Mouse (Mus musculus) spleen, postnatal 14 days (tissue): ENCODE results near the gene Uhmk1.
"Not testable (repeated sequence)": the region's sequence is repeated elsewhere in the genome, so short reads cannot be mapped to it uniquely, and the experiment has no call there.

ENCODE experiments used
- DNase-seq, 2 experiments: peaks; one replicate each; pipeline ENCODE4 v3.0.0; 2021 to 2022; ENCODE audit warnings: low spot score in 2 of 2

The Uhmk1 gene

DNA sequence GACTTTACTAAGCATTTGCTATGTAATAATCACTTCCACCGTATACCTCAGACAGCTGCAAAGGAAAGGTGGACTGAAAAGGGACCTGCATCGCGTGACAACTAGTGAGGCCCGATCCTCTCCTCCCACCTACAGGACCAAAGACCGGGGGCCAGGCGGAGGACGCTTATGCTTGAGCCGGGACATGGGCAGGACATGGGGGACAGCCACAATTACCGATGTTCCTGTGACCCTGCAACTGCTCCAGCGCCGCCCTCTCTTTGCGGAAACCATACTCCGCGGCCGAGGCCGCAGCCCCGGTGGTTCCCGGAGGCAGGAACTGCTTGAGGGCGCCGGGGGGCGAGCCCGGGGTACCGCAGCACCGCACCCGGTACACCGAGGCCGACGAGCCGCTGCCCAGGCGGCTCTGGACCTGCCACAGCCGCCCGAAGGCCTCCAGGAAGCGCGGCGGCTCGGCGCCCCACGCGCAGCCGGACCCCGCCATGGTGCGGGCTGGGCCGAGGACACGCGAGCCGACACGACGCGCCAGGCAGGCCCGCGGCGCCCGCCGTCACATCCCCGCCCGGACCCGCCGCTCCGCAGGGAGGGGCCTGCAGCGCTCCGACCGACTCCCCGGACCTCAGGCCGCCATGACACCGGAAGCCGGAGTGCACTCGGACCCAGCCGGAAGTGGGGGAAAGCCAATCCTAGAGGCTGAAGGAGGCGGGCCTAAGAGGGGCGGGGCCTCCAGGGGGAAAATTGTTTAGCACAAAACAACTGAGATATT, at the start of gene Uhmk1:
TSS of gene Uhmk1 (minus strand) at position 641 of the 766 bp plus-strand sequence.
- peak; percentile 79 to 86 for DNase-seq

DNA sequence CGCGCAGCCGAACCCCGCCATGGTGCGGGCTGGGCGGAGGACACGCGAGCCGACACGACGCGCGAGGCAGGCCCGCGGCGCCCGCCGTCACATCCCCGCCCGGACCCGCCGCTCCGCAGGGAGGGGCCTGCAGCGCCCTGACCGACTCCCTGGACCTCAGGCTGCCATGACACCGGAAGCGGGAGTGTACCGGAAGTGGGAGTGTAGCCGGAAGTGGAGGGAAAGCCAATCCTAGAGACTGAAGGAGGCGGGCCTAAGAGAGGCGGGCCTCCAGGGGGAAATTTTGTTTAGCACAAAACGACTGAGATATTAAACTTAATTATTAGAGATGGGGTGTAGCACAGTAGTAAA, 40.3 kb upstream of the Uhmk1 start:
- peak; percentile 38 to 65 for DNase-seq

GRCm38 (mm10) chr1:170254893-170255559, 39.8 kb upstream of the Uhmk1 start:
- peak in 1 of 2 experiments; percentile 1 for DNase-seq

DNA sequence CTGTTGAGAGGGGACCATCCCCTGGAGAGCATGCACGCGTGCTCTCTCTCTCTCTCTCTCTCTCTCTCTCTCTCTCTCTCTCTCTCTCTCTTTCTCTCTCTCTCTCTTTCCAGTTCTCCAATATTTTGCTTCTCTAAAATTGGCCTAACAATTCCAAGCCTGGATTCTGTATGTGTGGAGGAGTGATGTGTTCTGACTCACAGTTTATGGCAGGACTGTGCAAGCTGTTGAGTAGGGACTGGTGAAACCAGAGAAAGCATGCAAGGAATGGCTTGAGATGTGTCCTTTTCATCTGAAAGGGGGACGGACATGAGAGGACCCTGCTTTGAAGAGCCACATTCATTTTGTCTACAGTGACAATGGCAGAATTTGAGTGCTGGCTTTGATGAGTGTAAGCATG, 29.8 kb upstream of the Uhmk1 start:
- no peak for DNase-seq

DNA sequence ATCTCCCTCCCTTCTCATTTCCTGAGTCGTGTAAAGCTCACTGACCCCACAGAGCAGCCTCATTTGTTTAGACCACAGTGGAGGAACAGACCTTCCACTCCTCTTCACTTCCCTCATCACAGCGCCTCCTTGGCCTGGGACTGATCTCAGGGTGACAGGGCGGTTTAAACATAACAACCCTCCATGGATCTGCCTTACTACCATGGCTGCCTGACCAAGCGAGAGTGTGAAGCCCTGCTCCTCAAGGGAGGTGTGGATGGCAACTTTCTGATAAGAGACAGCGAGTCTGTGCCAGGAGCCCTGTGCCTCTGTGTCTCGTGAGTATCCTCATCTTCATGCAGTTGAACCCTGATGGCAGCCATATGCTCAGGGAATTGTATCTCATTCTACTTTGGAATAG, 17.5 kb upstream of the Uhmk1 start, which contains the start of gene Sh2d1b2:
TSS of gene Sh2d1b2 (plus strand) at position 62 of the 400 bp plus-strand sequence.
- not testable (repeated sequence) for DNase-seq

DNA sequence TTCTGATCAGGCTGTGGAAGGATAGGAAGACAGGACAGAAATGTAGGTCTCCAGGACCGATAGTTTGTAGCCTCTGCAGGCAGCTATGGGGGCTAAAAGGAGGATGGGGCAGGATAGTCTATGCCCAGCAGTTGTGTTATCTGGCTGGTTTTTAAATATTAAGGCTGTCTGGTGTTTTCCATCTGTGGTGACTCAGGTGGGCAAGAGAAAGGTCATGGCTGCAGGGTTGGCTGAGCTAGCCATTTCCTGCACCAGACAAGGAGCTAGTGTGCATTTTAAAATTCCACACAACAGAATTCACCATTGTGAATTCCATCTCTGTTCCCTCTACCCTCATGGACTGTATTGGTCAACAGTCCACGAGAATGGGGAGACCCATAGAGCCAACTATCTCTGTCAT, 8.1 kb upstream of the Uhmk1 start:
- no peak for DNase-seq

- DNase-seq, result no peak
These were observed 5.2 kb upstream of the Uhmk1 start for GRCm38 (mm10) chr1:170220351-170220750.

GRCm38 (mm10) chr1:170218091-170218884, 3.1 kb upstream of the Uhmk1 start:
- DNase-seq, result no peak

DNA sequence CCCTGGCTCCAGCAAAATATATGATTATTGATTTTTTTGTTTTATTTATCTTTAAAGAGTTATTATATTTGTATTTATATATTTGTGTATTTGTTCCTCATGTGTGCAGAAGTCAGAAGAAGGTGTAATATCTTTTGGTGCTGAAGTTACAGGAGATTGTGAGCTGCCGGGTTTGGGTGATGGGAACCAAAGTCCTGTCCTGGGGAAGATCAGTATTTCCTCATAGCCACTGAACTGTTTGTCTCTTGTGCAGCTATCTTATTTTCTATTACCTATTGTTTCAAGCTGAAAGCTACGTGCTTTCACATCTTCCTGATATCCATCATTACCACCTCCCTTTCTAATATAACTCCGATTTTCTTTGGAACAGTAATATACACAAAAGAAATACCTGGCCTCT, 393 bp upstream of the Uhmk1 start:
- DNase-seq, result no peak

- DNase-seq, result no peak
These were observed 827 bp downstream of the Uhmk1 start for GRCm38 (mm10) chr1:170214383-170214756.

GRCm38 (mm10) chr1:170213181-170213879, 1.9 kb downstream of the Uhmk1 start:
- no peak for DNase-seq

- no peak for DNase-seq
These were observed 8.8 kb downstream of the Uhmk1 start for GRCm38 (mm10) chr1:170206395-170206794.

DNA sequence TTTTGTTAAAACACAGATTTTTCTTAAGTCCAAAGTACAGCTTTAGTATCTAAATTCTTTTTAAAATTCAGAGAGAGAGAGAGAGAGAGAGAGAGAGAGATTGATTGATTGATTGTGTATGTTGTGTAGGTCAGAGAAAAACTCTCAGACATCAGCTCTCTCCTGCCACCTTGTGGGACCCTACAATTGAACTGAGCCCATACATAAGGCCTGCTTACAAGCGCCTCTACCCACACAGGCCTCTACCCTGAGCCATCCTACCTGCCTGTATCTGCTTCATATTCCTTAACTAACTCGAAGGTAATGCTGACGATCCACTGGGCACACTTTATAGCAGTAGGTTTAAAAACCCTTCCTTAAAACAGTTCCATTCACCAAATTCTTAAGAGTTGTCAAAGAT, 14.8 kb downstream of the Uhmk1 start:
- DNase-seq, result peak in 1 of 2 experiments; percentile 11

DNA sequence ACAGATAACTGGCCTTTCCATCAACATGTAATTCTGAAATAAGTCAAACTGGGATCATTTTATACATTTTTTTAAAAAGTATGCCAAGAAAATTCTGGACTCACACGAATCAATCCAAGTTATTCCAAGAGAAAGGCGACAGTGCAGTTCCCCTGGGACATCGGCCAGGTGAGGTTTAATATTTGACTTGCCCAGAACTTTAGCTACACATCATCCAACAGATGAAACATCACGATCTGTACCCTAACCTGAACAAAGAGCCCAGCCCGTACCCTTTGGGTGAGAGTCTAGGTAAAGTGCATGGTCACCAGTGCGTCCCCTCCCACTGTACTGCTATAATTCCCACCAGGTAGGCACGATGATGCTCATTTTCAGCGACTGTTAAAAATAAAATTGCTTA, 19.0 kb downstream of the Uhmk1 start:
- DNase-seq, result no peak

DNA sequence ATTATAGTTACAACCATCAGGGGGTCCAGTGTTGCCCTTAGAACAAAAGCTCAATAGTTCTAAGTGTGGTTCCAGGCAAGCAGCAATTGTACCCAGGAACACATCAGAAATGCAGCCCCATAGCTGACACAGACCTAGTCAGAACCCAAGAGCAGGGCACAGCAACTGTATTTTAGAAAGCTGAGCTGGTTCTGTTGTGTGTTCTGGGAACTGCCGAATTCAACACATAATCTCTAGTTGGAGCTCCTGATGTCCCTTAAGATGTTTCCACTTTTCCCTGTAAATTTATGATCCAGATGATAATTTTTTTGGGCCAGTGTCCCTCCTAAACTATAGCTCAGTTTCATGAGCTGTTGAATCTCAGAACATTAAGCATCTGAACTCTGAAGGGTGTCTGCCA, 23.3 kb downstream of the Uhmk1 start:
- no peak for DNase-seq

DNA sequence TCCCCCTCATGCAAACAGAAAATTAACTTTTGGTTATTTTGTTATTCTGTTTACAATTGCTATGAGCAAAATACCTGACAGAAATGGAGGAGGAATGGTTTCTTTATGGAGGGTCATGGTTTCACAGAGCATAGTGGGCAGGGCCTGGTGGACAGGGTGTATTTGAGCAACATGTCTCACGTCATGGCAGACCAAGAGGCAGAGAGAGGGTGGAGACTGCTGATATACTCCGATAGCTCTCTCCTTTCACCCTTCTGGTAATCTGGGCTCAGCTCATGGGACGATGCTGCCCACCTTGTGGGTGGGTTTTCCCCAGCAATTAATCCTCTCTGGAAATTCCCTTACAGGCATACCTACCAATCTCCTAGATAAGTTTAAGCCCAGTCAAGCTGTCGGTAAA, 25.0 kb downstream of the Uhmk1 start:
- no peak for DNase-seq

DNA sequence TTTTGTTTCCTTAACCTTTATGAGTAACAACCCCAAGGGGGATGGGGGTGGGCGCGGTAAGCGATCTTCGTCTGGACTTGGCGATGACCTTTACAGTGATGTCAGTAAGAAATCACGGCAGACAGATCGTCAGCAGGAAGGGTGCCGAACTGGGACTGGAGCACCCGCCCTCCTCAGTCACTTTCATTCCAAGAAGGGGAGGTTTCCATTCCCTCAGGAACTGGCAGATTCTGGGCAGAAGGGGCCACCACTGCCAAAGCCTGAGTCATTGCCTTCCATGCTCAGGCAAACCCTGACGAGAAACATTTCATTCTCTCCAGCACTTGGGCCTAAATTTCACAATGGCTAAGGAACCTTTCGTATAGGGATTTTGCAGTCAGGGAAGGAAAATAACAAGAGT, 26.6 kb downstream of the Uhmk1 start:
- DNase-seq, result no peak

DNA sequence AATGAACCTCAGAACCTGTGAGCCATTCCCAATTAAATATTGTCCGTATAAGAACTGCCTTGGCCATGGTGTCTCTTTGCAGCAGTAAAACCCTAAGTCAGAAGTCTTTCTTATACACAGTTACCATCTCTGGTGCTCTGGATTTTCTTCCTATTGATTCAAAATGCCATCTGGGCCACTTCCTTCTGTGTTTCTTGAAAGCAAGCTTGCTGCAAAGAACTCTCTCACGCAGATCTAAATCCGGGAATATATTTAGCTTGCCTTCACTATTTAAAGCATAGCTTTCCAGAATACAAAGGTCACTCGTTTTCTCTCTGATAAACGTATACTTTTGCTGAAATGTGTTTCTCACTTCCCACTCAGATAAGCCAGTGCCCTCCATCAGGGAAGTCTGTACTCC, 28.7 kb downstream of the Uhmk1 start:
- DNase-seq, result no peak

DNA sequence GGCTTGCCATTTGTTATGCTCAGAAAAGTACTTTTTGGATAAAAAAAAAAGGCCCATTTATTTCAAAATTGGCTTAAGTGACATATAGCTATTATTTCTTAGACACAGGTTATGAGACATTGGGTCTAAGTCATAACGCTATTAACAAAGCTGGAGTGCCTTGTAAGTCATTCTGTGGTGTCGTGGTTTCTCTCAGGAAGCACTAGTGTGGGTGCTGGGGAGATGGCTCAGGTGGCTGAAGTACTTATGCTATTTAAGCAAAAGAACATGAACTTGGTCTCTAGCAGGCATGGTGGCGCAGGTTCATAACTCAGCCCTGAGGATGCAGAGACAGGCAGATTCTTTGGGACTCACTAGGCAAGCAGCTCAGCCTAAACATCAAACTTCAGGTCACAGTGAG, 30.1 kb downstream of the Uhmk1 start:
- no peak for DNase-seq

DNA sequence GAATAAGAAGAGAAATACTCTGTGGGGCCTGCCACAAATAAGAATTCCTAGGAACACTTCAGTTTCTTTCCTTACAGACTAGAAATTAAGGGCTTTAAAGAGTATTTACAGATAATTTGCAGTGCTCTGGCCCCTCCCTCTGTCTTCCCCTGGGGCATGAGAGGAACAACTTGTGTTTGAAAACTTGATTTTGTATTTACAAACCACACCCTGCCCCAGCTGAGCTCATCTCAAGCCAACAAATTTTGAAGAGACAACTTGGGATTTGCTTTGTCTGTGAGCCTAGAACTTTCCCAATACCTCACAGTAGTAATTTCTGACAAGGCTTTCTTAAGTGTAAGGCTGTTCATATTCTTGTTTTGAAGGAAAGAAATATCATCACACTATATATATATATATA, 32.5 kb downstream of the Uhmk1 start:
- no peak for DNase-seq

GRCm38 (mm10) chr1:170176661-170177239, 38.4 kb downstream of the Uhmk1 start:
- no peak for DNase-seq

GRCm38 (mm10) chr1:170175848-170176247, 39.3 kb downstream of the Uhmk1 start:
- no peak for DNase-seq
